Mouse (Mus musculus) cerebellum, adult 2 months (tissue): Measurements from ENCODE around the gene Cnot10. TPM values are rescaled to one million over a fixed set of nuclear protein-coding genes. Genes with fewer than 3 reads are reported as not detected.
"Not testable (repeated sequence)": the region's sequence is repeated elsewhere in the genome, so short reads cannot be mapped to it uniquely, and the experiment has no call there.

Experiments
- DNase-seq, 2 experiments: peaks; one replicate each; pipeline ENCODE4 v3.0.0; 2021
- H3K27ac ChIP-seq: fragments of 200-500 bp; 2 replicates; pipeline ENCODE4 v1.5.1; 2012; ENCODE audit warnings: low read length, control low read depth, inconsistent platforms; ENCODE audit not compliant: insufficient read depth
- H3K27me3 ChIP-seq: fragments of 200-500 bp; 2 replicates; pipeline ENCODE4 v1.6.1; 2012; ENCODE audit warnings: inconsistent platforms, mild to moderate bottlenecking, low read length, moderate library complexity; ENCODE audit not compliant: control insufficient read depth, insufficient read depth
- H3K4me1 ChIP-seq: fragments of 200-500 bp; 2 replicates; pipeline ENCODE4 v1.6.1; 2011; ENCODE audit warnings: low read length; ENCODE audit not compliant: control insufficient read depth, insufficient read depth
- H3K4me3 ChIP-seq: fragments of 200-500 bp; replicated peaks from 2 replicates; pipeline ENCODE3; 2011; ENCODE audit warnings: mild to moderate bottlenecking, low read depth, low read length, control low read depth; ENCODE audit not compliant: insufficient read depth
- CTCF ChIP-seq: fragments of 200-500 bp; IDR thresholded peaks from 2 replicates; pipeline ENCODE4 v1.5.1; 2011; ENCODE audit warnings: low read depth, mild to moderate bottlenecking, control low read depth, low read length, moderate library complexity, borderline replicate concordance; ENCODE audit not compliant: insufficient read depth
- POLR2A ChIP-seq: fragments of 200-500 bp; IDR thresholded peaks from 2 replicates; pipeline ENCODE4 v1.6.1; 2011; ENCODE audit warnings: low read length, control low read depth, borderline replicate concordance; ENCODE audit not compliant: insufficient read depth
- WGBS: fragments of 180-500 bp; shearing (Covaris S2); methylation state at CpG from one replicate; pipeline ENCODE4 v1.1.7; 2018; 5-methylcytosine and 5-hydroxymethylcytosine counted together
- polyA plus RNA-seq: library from polyadenylated mRNA; depleted of rRNA; stranded (reverse); fragments of >200 nt; gene quantifications from 2 replicates; pipeline ENCODE4 v1.2.3, GENCODE M21; 2012

Cnot10 gene
- polyA plus RNA-seq, 1 experiment, result 69.7 TPM

DNA sequence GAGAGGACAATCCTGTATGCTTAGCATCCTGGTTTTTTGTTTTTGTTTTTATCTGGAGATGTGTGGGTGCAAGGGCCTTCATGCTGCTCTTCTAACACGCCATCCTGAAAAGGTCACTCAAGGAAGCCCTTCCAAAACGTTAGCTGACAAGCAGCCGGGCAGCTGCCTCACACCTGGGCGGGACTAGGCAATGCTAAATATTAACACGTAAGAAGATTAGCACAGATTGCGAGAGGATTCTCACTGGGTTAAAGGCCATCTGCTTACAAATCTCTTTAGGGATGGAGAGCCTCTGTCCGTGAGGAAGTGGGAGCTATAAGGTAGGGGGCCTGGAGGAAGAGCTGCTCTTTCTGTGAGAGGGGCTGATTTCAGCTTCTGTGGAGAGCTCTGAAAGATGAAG lies 22.0 kb upstream of the Cnot10 start:
- TF ChIP-seq POLR2A (no peak), CTCF (no peak)
- WGBS, result 68% methylated on average over 7 of the region's 7 CpGs
- no peak for DNase-seq
- H3K4me1 ChIP-seq, result no peaks in the 10 kb centered on the region
- no peak overlapping the region for H3K4me3 ChIP-seq
- H3K27me3 ChIP-seq, result no peaks in the 10 kb centered on the region
- no peak overlapping the region for H3K27ac ChIP-seq

DNA sequence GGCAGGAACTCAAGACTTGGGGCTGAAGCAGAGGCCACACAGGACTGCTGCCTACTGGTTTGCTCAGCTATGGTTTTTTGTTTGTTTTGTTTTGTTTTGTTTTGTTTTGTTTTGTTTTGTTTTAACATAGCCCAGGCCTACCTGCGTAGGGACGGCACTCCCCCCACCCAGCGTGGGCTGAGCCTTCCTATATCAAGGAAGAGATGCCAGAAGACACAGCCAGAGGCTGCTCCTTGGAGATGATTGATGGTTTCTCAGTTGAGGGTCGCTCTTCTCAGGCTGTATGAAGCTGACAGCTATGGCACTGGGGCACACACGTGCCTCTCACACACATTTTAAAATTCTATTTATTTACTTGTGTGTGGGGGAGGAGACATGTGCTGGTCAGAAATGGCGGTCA lies 21.0 kb upstream of the Cnot10 start:
- TF ChIP-seq CTCF, result no peak
- no peak for TF ChIP-seq POLR2A
- no peak overlapping the region for H3K4me3 ChIP-seq
- no peaks in the 10 kb centered on the region for H3K27me3 ChIP-seq
- no peaks in the 10 kb centered on the region for H3K4me1 ChIP-seq
- WGBS, result 63% methylated on average over 6 of the region's 6 CpGs
- DNase-seq, result no peak
- H3K27ac ChIP-seq, result no peak overlapping the region

DNA sequence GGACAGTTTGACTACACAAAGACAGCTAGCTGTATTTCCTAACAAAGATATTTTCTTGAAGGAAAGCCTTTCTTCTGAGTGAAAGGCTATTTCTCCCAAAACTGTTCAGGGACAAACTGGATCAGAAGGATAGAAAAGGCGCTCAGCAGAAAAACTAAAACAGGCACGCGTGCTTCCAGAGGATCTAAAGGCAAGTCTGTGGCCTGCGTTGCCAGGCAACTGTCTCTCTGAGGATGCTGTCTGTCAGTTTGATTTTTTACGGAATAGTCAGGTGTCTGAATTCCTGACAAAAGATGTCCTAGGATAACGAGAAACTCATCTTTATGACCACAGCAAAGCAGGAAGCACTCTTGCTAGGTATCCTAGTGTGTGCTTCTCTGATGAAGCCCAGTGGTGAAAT lies 20.5 kb upstream of the Cnot10 start:
- TF ChIP-seq POLR2A (no peak), CTCF (no peak)
- Histone ChIP-seq H3K27me3 (no peaks in the 10 kb centered on the region), H3K4me3 (no peak overlapping the region), H3K4me1 (no peaks in the 10 kb centered on the region), H3K27ac (no peak overlapping the region)
- 65% methylated on average over 6 of the region's 6 CpGs for whole genome bisulfite sequencing
- DNase-seq, result no peak

DNA sequence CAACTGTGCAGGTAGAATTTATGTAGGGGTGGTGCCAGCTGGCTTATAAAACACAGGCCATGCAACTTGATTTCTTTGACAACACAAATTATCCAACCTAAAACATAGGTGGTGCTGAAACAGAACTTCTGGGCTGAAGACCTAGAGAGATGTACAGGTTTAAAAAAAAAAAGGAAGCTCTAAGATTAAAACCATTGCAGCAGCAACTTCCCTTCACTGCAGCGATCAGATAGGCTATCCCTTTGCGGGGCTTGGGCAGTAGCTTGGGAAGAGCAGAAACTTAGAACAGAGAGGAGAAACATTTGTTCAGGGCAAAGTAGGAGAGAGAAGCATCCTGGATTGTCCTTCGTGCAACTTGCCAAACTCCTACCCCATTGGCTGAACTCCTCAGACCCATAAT lies 16.7 kb upstream of the Cnot10 start:
- Histone ChIP-seq H3K27me3 (no peaks in the 10 kb centered on the region), H3K27ac (no peak overlapping the region), H3K4me1 (no peaks in the 10 kb centered on the region), H3K4me3 (no peak overlapping the region)
- TF ChIP-seq POLR2A, result no peak
- TF ChIP-seq CTCF, result no peak
- DNase-seq, result no peak
- 82% methylated on average over 3 of the region's 3 CpGs for WGBS

DNA sequence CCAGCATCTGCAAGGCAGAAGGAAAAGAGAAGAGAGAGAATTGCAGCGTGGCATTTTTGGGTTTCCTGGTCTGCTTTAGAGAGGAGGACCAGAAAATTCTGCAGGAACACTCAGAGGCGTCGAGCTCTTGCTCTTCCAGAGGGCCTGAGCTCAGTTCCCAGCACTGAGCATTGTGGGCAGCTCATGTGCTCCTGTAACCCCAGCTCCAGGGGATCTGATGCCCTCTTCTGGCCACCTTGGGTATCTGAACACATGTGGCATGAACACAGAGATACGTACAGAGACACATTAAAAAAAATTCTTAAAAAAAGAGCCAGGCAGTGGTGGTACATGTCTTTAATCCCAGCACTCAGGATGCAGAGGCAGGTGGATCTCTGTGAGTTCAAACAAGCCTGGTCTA lies 15.4 kb upstream of the Cnot10 start:
- Histone ChIP-seq H3K27ac (no peak overlapping the region), H3K4me1 (no peaks in the 10 kb centered on the region), H3K27me3 (no peaks in the 10 kb centered on the region), H3K4me3 (no peak overlapping the region)
- WGBS, result 86% methylated on average over 4 of the region's 4 CpGs
- DNase-seq, result no peak
- no peak for TF ChIP-seq CTCF
- TF ChIP-seq POLR2A, result no peak

- Histone ChIP-seq H3K4me1 (no peaks in the 10 kb centered on the region), H3K27me3 (no peaks in the 10 kb centered on the region), H3K27ac (no peak overlapping the region), H3K4me3 (no peak overlapping the region)
- no peak for DNase-seq
- TF ChIP-seq POLR2A (no peak), CTCF (no peak)
- WGBS, result 68% methylated on average over 21 of the region's 21 CpGs
Measured at GRCm38 (mm10) chr9:114650938-114651634, 11.1 kb upstream of the Cnot10 start.

DNA sequence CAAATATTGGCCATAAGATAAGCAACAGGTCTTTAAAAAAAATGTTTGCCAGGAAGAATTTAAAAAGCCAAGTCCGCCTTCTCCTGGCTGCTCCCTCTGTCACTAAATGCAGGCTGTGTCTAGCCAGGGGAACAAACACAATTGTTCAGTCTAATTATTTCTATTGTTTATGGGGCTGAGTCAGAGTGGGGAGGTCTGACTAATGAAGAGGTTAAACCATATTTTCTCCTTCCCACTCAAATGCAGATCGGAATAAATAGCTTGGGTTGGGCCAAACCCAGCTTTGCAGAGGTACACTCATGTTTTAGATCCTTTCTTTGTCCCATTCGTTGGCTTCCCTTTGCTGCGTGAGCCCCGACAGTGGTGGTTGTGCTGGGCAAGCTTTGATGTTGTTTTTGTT lies 9.4 kb upstream of the Cnot10 start:
- Histone ChIP-seq H3K4me1 (no peaks in the 10 kb centered on the region), H3K27ac (no peak overlapping the region), H3K4me3 (no peak overlapping the region), H3K27me3 (no peaks in the 10 kb centered on the region)
- 82% methylated on average over 5 of the region's 5 CpGs for WGBS
- no peak for DNase-seq
- TF ChIP-seq CTCF (no peak), POLR2A (no peak)

DNA sequence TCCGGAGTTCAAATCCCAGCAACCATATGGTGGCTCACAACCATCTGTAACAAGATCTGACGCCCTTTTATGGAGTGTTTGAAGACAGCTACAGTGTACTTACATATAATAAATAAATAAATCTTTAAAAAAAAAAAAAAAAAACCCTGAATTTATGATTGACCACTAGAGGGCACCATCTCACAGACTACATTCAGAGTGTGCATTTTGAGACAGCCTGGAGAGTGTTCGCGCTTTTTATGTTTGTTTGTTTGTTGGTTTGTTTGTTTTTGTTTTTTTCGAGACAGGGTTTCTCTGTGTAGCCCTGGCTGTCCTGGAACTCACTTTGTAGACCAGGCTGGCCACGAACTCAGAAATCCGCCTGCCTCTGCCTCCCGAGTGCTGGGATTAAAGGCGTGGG lies 8.5 kb upstream of the Cnot10 start:
- 38% methylated on average over 9 of the region's 9 CpGs for WGBS
- DNase-seq, H3K4me3 ChIP-seq, H3K27me3 ChIP-seq, H3K4me1 ChIP-seq, H3K27ac ChIP-seq: not testable (repeated sequence)
- TF ChIP-seq CTCF, result peak; percentile 45; the same call in 1 of the 2 replicates
